Comparison of ENCODE assay signal across 21 mouse cellular contexts in the genomic region with DNA sequence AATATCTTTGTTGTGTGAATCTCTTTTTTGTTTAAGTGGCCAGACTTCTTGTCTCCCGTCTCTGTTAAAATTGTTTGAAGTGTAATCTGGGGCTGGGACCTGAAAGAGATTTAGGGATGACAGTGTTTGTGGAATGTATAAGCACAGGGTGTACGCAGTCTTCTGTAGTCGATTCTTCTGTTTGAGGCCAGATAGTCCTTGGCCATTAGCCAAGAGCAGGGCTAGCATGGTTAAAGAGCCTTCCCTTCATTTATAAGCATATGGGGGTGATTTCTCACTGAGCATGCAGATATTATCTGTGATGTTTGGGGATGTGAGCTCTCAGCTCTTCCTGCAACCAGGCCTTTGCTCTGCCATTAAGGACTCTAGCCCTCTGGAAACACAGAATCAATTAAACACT. TPM values are rescaled to one million over a fixed set of nuclear protein-coding genes. Genes with fewer than 3 reads are reported as not detected.
"Had no signal": no experiment of that assay in that cellular context is flagged by ENCODE, and none has a peak within 500 bp of the region (broad histone marks: within the 10 kb centered on the region; RNA-seq: fewer than 3 reads in every experiment).

No protein-coding gene starts in this region.

- H3K9me3 ChIP-seq: intestine, embryonic 15.5 days; limb, embryonic 10.5 days; limb, embryonic 13.5 days; midbrain, embryonic 15.5 days; stomach, embryonic 15.5 days had no signal

- H3K36me3 ChIP-seq: intestine, embryonic 15.5 days; limb, embryonic 10.5 days; limb, embryonic 13.5 days; midbrain, embryonic 15.5 days; neural tube, embryonic 13.5 days; stomach, embryonic 15.5 days had no signal

- H3K27ac ChIP-seq: intestine, embryonic 15.5 days; limb, embryonic 10.5 days; liver, embryonic 14.5 days; macrophage; midbrain, embryonic 15.5 days; neural tube, embryonic 13.5 days; stomach, embryonic 15.5 days had no signal

- H3K4me2 ChIP-seq: intestine, embryonic 15.5 days; limb, embryonic 13.5 days; midbrain, embryonic 15.5 days; neural tube, embryonic 13.5 days; stomach, embryonic 15.5 days had no signal

- H3K9ac ChIP-seq: intestine, embryonic 15.5 days; limb, embryonic 13.5 days; liver, embryonic 14.5 days; liver, postnatal 0 days; midbrain, embryonic 15.5 days; neural tube, embryonic 13.5 days; stomach, embryonic 15.5 days had no signal

- H3K4me1 ChIP-seq: midbrain, embryonic 15.5 days had no signal

- H3K4me3 ChIP-seq: intestine, embryonic 15.5 days; limb, embryonic 10.5 days; limb, embryonic 13.5 days; midbrain, embryonic 15.5 days; myocyte; neural tube, embryonic 13.5 days; stomach, embryonic 15.5 days had no signal

- DNase-seq: kidney, adult 18-20 months; kidney, adult 9 months; kidney, postnatal 14 days; kidney, postnatal 4 days; liver; liver, postnatal 0 days; lung, postnatal 14 days; retina, postnatal 1 day; right cerebral cortex, postnatal 25 days; spleen, adult 18-20 months; thymus, postnatal 25 days had no signal

- ATAC-seq: intestine, embryonic 15.5 days; liver, postnatal 0 days; midbrain, embryonic 15.5 days had no signal

- H3K27me3 ChIP-seq: intestine, embryonic 15.5 days; limb, embryonic 13.5 days; midbrain, embryonic 15.5 days; neural tube, embryonic 13.5 days; stomach, embryonic 15.5 days had no signal

RNA-seq across cellular contexts. Expression of gene Arhgap28, which starts 13.2 kb away (rescaled TPM):
- total RNA-seq: monocyte, adult 5-6 weeks had no signal
